Mouse (Mus musculus): ENCODE data around the gene Gm10837.

GRCm38 (mm10) chr14:122459776-122460175 is 30.6 kb upstream of the Gm10837 start:
- TF ChIP-seq CTCF (IDR thresholded peaks at IDR 0.05; ENCODE audit: extremely low read depth, insufficient read length, insufficient replicate concordance, low read depth, low read length) (no peak), POLR2A (IDR thresholded peaks at IDR 0.05; ENCODE audit: low read depth, low read length) (no peak)
